Mouse (Mus musculus) heart, postnatal 0 days (tissue): ENCODE measurements around the gene Sigmar1. TPM values are rescaled to one million over a fixed set of nuclear protein-coding genes. Genes with fewer than 3 reads are reported as not detected.

ENCODE experiments used
- ATAC-seq: fragments of 200-750 bp; cut with Nextera tagmentation; 2 replicates; pipeline ENCODE4 v1.8.0; 2017; ENCODE audit warnings: low read depth, moderate number of reproducible peaks, moderate library complexity; ENCODE audit not compliant: insufficient read depth
- DNase-seq: peaks from one replicate; pipeline ENCODE4 v3.0.0-alpha.2; 2016; ENCODE audit warnings: low spot score
- H3K27ac ChIP-seq: fragments of 300-500 bp; sonication (generic); 2 replicates; pipeline ENCODE4 v1.5.1; 2014; ENCODE audit warnings: low read depth, mild to moderate bottlenecking
- H3K27me3 ChIP-seq: fragments of 300-500 bp; sonication (generic); 2 replicates; pipeline ENCODE4 v1.6.1; 2014; ENCODE audit warnings: low read length, mixed read lengths; ENCODE audit not compliant: control insufficient read depth, insufficient read depth
- H3K36me3 ChIP-seq: fragments of 300-500 bp; sonication (generic); replicated peaks from 2 replicates; pipeline ENCODE4 v1.6.1; 2014; ENCODE audit warnings: low read length, mixed read lengths; ENCODE audit not compliant: control insufficient read depth, insufficient read depth
- H3K4me1 ChIP-seq: fragments of 300-500 bp; sonication (generic); 2 replicates; pipeline ENCODE4 v1.6.1; 2014; ENCODE audit warnings: antibody characterized with exemption; ENCODE audit not compliant: control insufficient read depth, insufficient read depth
- H3K4me2 ChIP-seq: fragments of 300-500 bp; sonication (generic); 2 replicates; pipeline ENCODE4 v1.6.1; 2014; ENCODE audit warnings: low read depth, mild to moderate bottlenecking, low read length, moderate library complexity
- H3K4me3 ChIP-seq: fragments of 300-500 bp; sonication (generic); 2 replicates; pipeline ENCODE4 v1.5.1; 2014; ENCODE audit warnings: low read depth, low read length
- H3K9ac ChIP-seq: fragments of 300-500 bp; sonication (generic); replicated peaks from 2 replicates; pipeline ENCODE4 v1.6.1; 2014; ENCODE audit warnings: low read depth, low read length, mixed read lengths
- H3K9me3 ChIP-seq: fragments of 300-500 bp; sonication (generic); replicated peaks from 2 replicates; pipeline ENCODE4 v1.6.1; 2016; ENCODE audit warnings: low read length; ENCODE audit not compliant: control insufficient read depth
- CTCF ChIP-seq: IDR thresholded peaks from 2 replicates; pipeline ENCODE4 v1.5.1; 2016; ENCODE audit warnings: antibody characterized with exemption, control low read depth, low read depth
- EP300 ChIP-seq: IDR thresholded peaks from 2 replicates; pipeline ENCODE4 v1.6.1; 2016; ENCODE audit warnings: antibody characterized with exemption, low read depth
- WGBS: fragments of 180-500 bp; shearing (Covaris S2); extraction: QIAGEN DNeasy Blood & Tissue Kit; methylation state at CpG from one replicate; pipeline ENCODE4 v1.1.7; 2014; 5-methylcytosine and 5-hydroxymethylcytosine counted together
- polyA plus RNA-seq: library from polyadenylated mRNA; unstranded; fragments of >200 nt; fragmentation: Nextera tagmentation; extraction: Ambion mirVana; gene quantifications from 2 replicates; pipeline ENCODE4 v1.2.1, GENCODE M21; 2015
- total RNA-seq: library from RNA; depleted of rRNA; stranded (reverse); fragments of >200 nt; gene quantifications from 2 replicates; pipeline ENCODE4 v1.2.3, GENCODE M21; 2014; ENCODE audit warnings: low replicate concordance

The Sigmar1 gene
- total and polyA plus RNA-seq, 2 experiments from 2014 or later: 33.4 to 57.4 TPM

- Histone ChIP-seq H3K9me3 (no peaks in the 10 kb centered on the region), H3K27me3 (no peaks in the 10 kb centered on the region), H3K4me1 (peaks cover 14% of the 10 kb centered on the region), H3K9ac (no peak overlapping the region), H3K4me3 (no peak overlapping the region), H3K27ac (no peak overlapping the region), H3K4me2 (no peak overlapping the region), H3K36me3 (peaks cover 2% of the 10 kb centered on the region; the same call in 1 of the 2 replicates)
- ATAC-seq (no peak), DNase-seq (no peak)
- TF ChIP-seq EP300 (no peak), CTCF (no peak)
- 64% methylated on average over 2 of the region's 2 CpGs for whole genome bisulfite sequencing
These were observed 11.8 kb downstream of the Sigmar1 start for GRCm38 (mm10) chr4:41744131-41744530.

- H3K36me3 ChIP-seq: peaks cover 10% of the 10 kb centered on the region; the same call in 1 of the 2 replicates
- peak overlapping the region; percentile 69 for H3K4me2 ChIP-seq
- ATAC-seq (peak; percentile 97), DNase-seq (peak; percentile 93)
- H3K4me3 ChIP-seq: peak overlapping the region; percentile 60
- H3K9me3 ChIP-seq: no peaks in the 10 kb centered on the region
- TF ChIP-seq CTCF: peak; percentile 16; the same call in 1 of the 2 replicates
- TF ChIP-seq EP300: peak; percentile 54; the same call in 1 of the 2 replicates
- peaks cover 14% of the 10 kb centered on the region for H3K4me1 ChIP-seq
- H3K9ac ChIP-seq: peak overlapping the region; percentile 43
- peak overlapping the region; percentile 84 for H3K27ac ChIP-seq
- WGBS: under 1% methylated on average over 27 of the region's 27 CpGs
- H3K27me3 ChIP-seq: no peaks in the 10 kb centered on the region
These were observed 14.8 kb downstream of the Sigmar1 start for GRCm38 (mm10) chr4:41741158-41741560.

GRCm38 (mm10) chr4:41740380-41741157 lies 15.4 kb downstream of the Sigmar1 start:
- H3K4me1 ChIP-seq: peaks cover 14% of the 10 kb centered on the region

DNA sequence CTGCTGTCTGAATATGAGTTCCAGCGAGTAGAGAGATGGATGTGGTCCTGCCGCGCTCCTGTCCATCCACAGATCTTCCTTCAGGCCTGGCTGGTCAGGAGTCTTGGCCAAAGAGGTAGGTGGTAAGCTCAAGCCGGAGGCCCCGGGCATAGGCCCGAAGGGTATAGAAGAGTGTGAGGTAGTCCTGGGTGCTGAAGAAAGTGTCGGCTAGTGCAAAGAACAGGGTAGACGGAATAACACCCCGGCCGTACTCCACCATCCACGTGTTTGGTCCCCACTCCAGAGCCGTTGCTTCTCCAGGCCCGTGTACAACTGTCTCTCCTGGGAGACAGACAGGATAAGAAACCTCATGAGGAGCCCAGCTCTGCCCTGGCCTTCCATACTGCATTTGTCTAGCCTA lies 16.7 kb downstream of the Sigmar1 start:
- Histone ChIP-seq H3K9ac (no peak overlapping the region), H3K36me3 (peaks cover 10% of the 10 kb centered on the region; the same call in 1 of the 2 replicates), H3K27me3 (no peaks in the 10 kb centered on the region), H3K27ac (no peak overlapping the region), H3K9me3 (no peaks in the 10 kb centered on the region), H3K4me3 (no peak overlapping the region), H3K4me1 (peaks cover 14% of the 10 kb centered on the region), H3K4me2 (no peak overlapping the region)
- TF ChIP-seq CTCF (no peak), EP300 (no peak)
- no peak for DNase-seq
- WGBS: 95% methylated on average over 13 of the region's 13 CpGs
- no peak for ATAC-seq

More at GRCm38 (mm10) chr4:41740380-41741157, 15.4 kb downstream of the Sigmar1 start:
- Histone ChIP-seq H3K9ac (peak overlapping the region; percentile 43), H3K9me3 (no peaks in the 10 kb centered on the region), H3K4me3 (peak overlapping the region; percentile 60), H3K36me3 (peaks cover 10% of the 10 kb centered on the region; the same call in 1 of the 2 replicates), H3K27me3 (no peaks in the 10 kb centered on the region), H3K27ac (peak overlapping the region; percentile 84), H3K4me2 (peak overlapping the region; percentile 69)
- WGBS: under 1% methylated on average over 48 of the region's 48 CpGs
- ATAC-seq (peak; percentile 65), DNase-seq (peak; percentile 25)
- TF ChIP-seq CTCF: no peak
- no peak for TF ChIP-seq EP300

- 82% methylated on average over 1 of the region's 1 CpGs for WGBS
- DNase-seq (no peak), ATAC-seq (no peak)
- Histone ChIP-seq H3K4me1 (peaks cover 14% of the 10 kb centered on the region), H3K27ac (no peak overlapping the region), H3K27me3 (0 out of 2 replicates have a peak, but pooled peaks cover 3% of the 10 kb centered on the region), H3K4me2 (no peak overlapping the region), H3K9me3 (no peaks in the 10 kb centered on the region), H3K36me3 (peaks cover 10% of the 10 kb centered on the region; the same call in 1 of the 2 replicates), H3K4me3 (no peak overlapping the region), H3K9ac (no peak overlapping the region)
- TF ChIP-seq CTCF: no peak
- TF ChIP-seq EP300: no peak
These were observed 17.7 kb downstream of the Sigmar1 start for GRCm38 (mm10) chr4:41738256-41738603.
